Mouse (Mus musculus) intestine, postnatal 0 days (tissue): ENCODE measurements around the gene Prr12. TPM values are rescaled to one million over a fixed set of nuclear protein-coding genes. Genes with fewer than 3 reads are reported as not detected.
A peak's percentile ranks its signal among the peaks of the same experiment; 100 is the strongest.

Experiments
- ATAC-seq: fragments of 200-750 bp; cut with Nextera tagmentation; 2 replicates; pipeline ENCODE4 v1.8.0; 2017; ENCODE audit warnings: mild to moderate bottlenecking, moderate TSS enrichment, moderate library complexity
- H3K27ac ChIP-seq: fragments of 300-500 bp; sonication (generic); 2 replicates; pipeline ENCODE4 v1.5.1; 2014; ENCODE audit warnings: mild to moderate bottlenecking, low read depth, low read length, moderate library complexity
- H3K27me3 ChIP-seq: fragments of 300-500 bp; sonication (generic); replicated peaks from 2 replicates; pipeline ENCODE4 v1.6.1; 2014; ENCODE audit warnings: low read length, mixed read lengths; ENCODE audit not compliant: control insufficient read depth, insufficient read depth
- H3K36me3 ChIP-seq: fragments of 300-500 bp; sonication (generic); 2 replicates; pipeline ENCODE4 v1.6.1; 2014; ENCODE audit warnings: mild to moderate bottlenecking, moderate library complexity; ENCODE audit not compliant: control insufficient read depth, insufficient read depth
- H3K4me1 ChIP-seq: fragments of 300-500 bp; sonication (generic); replicated peaks from 2 replicates; pipeline ENCODE4 v1.6.1; 2014; ENCODE audit warnings: antibody characterized with exemption, low read length, mixed read lengths; ENCODE audit not compliant: control insufficient read depth, insufficient read depth
- H3K4me2 ChIP-seq: fragments of 300-500 bp; sonication (generic); replicated peaks from 2 replicates; pipeline ENCODE4 v1.6.1; 2014; ENCODE audit warnings: low read depth, mild to moderate bottlenecking, moderate library complexity
- H3K4me3 ChIP-seq: fragments of 300-500 bp; sonication (generic); 2 replicates; pipeline ENCODE4 v1.5.1; 2014; ENCODE audit warnings: low read depth, low read length
- H3K9ac ChIP-seq: fragments of 300-500 bp; sonication (generic); 2 replicates; pipeline ENCODE4 v1.6.1; 2014; ENCODE audit warnings: mild to moderate bottlenecking, low read depth, low read length
- H3K9me3 ChIP-seq: fragments of 300-500 bp; sonication (generic); 2 replicates; pipeline ENCODE4 v1.6.1; 2016; ENCODE audit warnings: mixed run types; ENCODE audit not compliant: control insufficient read depth
- CTCF ChIP-seq: sonication (generic); IDR thresholded peaks from 2 replicates; pipeline ENCODE4 v1.5.1; 2016; ENCODE audit warnings: low read depth, mild to moderate bottlenecking, control low read depth, antibody characterized with exemption, moderate library complexity
- WGBS: fragments of 180-500 bp; shearing (Covaris S2); extraction: QIAGEN DNeasy Blood & Tissue Kit; methylation state at CpG from one replicate; pipeline ENCODE4 v1.1.7; 2014; 5-methylcytosine and 5-hydroxymethylcytosine counted together
- polyA plus RNA-seq: library from polyadenylated mRNA; unstranded; fragments of >200 nt; fragmentation: Nextera tagmentation; extraction: Ambion mirVana; gene quantifications from 2 replicates; pipeline ENCODE4 v1.2.1, GENCODE M21; 2015

The Prr12 gene
- polyA plus RNA-seq, 1 experiment from 2014 or later: 2.4 TPM

- WGBS: 95% methylated on average over 6 of the region's 6 CpGs
Measured at GRCm38 (mm10) chr7:45012011-45012410, 40.7 kb downstream of the Prr12 start.

DNA sequence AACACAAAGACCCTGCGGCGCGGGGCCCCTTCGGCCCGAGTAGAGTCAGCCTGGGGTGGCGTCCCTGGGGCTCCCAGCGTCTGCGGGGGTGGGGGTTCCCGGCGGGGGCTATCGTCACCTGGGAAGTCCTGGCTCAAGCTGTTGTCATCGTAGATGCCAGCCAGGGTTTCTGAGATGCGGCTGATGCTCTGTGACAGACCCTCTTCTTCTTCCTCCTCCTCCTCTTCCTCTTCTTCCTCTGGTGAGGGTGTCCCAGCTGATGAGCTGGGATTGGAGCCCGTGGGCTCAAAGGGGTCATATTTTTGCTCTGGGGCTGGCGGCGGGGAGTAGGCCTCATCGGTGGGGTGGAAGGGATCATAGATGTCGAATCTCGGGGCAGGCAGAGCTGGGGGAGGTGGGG lies 44.3 kb downstream of the Prr12 start:
- Histone ChIP-seq H3K4me2 (no peak overlapping the region), H3K4me1 (no peaks in the 10 kb centered on the region), H3K27me3 (no peaks in the 10 kb centered on the region), H3K27ac (no peak overlapping the region), H3K36me3 (peaks cover 93% of the 10 kb centered on the region), H3K9me3 (no peaks in the 10 kb centered on the region), H3K9ac (no peak overlapping the region), H3K4me3 (no peak overlapping the region)
- no peak for TF ChIP-seq CTCF
- no peak for ATAC-seq
- WGBS: 93% methylated on average over 19 of the region's 19 CpGs

More at GRCm38 (mm10) chr7:45012011-45012410, 40.7 kb downstream of the Prr12 start:
- Histone ChIP-seq H3K9ac (no peak overlapping the region), H3K9me3 (no peaks in the 10 kb centered on the region), H3K4me1 (no peaks in the 10 kb centered on the region), H3K4me3 (no peak overlapping the region), H3K36me3 (peaks cover 62% of the 10 kb centered on the region), H3K4me2 (no peak overlapping the region), H3K27ac (no peak overlapping the region), H3K27me3 (no peaks in the 10 kb centered on the region)
- no peak for TF ChIP-seq CTCF
- ATAC-seq: no peak

DNA sequence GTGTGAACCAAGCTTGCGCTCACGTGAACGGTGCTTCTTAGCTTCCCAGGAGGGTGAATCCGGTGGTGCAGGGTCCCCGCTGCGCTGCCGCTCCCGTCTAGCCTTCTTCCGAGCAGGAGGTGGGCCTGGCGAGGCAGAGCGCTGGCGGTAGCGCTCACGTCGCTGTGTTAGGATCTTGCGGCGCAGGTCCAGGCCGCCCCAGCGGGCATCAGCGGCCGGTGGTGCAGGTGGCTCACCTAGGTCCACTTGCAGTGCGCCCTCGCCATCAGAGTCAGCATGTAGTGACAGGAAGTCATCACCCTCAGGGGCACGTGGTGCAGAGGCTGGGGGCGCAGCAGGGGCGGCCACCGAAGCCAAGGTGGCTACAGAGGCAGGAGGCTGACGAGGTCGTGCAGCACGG lies 44.8 kb downstream of the Prr12 start:
- H3K27ac ChIP-seq: 0 out of 2 replicates have a peak overlapping the region, but pooled peaks have one; percentile 7

DNA sequence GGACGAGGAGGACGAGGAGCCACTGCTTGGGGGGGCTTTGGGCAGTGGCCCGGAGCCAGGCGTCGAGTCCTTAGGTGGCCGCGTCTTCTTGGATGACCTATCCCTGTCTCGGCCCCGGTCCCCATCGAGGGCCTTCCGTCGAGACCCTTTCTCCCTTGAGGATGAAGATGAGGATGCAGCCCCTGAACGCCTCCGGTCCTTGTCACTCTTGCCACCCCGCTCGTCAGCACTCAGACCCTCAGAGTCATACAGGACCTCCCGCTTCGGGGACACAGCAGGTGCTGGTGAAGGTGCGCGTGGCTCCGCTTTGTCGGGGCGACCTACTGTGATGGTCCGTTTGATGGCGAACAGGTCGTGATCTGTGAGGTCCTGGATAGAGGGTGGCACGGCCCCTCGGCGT lies 45.5 kb downstream of the Prr12 start:
- 95% methylated on average over 29 of the region's 29 CpGs for WGBS
- ATAC-seq: no peak

More for the DNA sequence above, 44.8 kb downstream of the Prr12 start:
- ATAC-seq: no peak
- no peak overlapping the region for H3K4me3 ChIP-seq
- WGBS: 95% methylated on average over 30 of the region's 30 CpGs
- no peak overlapping the region for H3K4me2 ChIP-seq
- no peaks in the 10 kb centered on the region for H3K27me3 ChIP-seq
- no peaks in the 10 kb centered on the region for H3K9me3 ChIP-seq
- no peaks in the 10 kb centered on the region for H3K4me1 ChIP-seq
- peaks cover 93% of the 10 kb centered on the region for H3K36me3 ChIP-seq
- TF ChIP-seq CTCF: no peak
- H3K9ac ChIP-seq: no peak overlapping the region

GRCm38 (mm10) chr7:45006503-45006902 lies 46.2 kb downstream of the Prr12 start:
- 94% methylated on average over 12 of the region's 12 CpGs for WGBS
- ATAC-seq: no peak
- no peaks in the 10 kb centered on the region for H3K4me1 ChIP-seq
- H3K9ac ChIP-seq: no peak overlapping the region
- no peaks in the 10 kb centered on the region for H3K27me3 ChIP-seq
- H3K4me2 ChIP-seq: no peak overlapping the region
- H3K4me3 ChIP-seq: no peak overlapping the region
- no peak for TF ChIP-seq CTCF
- no peak overlapping the region for H3K27ac ChIP-seq
- H3K36me3 ChIP-seq: peaks cover 93% of the 10 kb centered on the region
- H3K9me3 ChIP-seq: no peaks in the 10 kb centered on the region

More for the DNA sequence above, 45.5 kb downstream of the Prr12 start:
- Histone ChIP-seq H3K4me3 (no peak overlapping the region), H3K4me1 (no peaks in the 10 kb centered on the region), H3K9me3 (no peaks in the 10 kb centered on the region), H3K4me2 (no peak overlapping the region), H3K27me3 (no peaks in the 10 kb centered on the region), H3K36me3 (peaks cover 93% of the 10 kb centered on the region), H3K9ac (no peak overlapping the region), H3K27ac (peak overlapping the region; percentile 7; the same call in 1 of the 2 replicates)
- no peak for TF ChIP-seq CTCF

GRCm38 (mm10) chr7:45005321-45005992 lies 47.2 kb downstream of the Prr12 start:
- ATAC-seq: no peak
- Histone ChIP-seq H3K4me1 (no peaks in the 10 kb centered on the region), H3K4me3 (no peak overlapping the region), H3K9ac (no peak overlapping the region), H3K27me3 (no peaks in the 10 kb centered on the region), H3K36me3 (peaks cover 99% of the 10 kb centered on the region), H3K9me3 (no peaks in the 10 kb centered on the region), H3K4me2 (no peak overlapping the region), H3K27ac (no peak overlapping the region)
- 86% methylated on average over 6 of the region's 6 CpGs for WGBS
- no peak for TF ChIP-seq CTCF
